Mouse (Mus musculus): ENCODE data around the gene Zfhx3. TPM values are rescaled to one million over a fixed set of nuclear protein-coding genes. Genes with fewer than 3 reads are reported as not detected.

Zfhx3 gene
- polyA plus RNA-seq, 2 experiments, result 14.4 to 26.1 TPM

DNA sequence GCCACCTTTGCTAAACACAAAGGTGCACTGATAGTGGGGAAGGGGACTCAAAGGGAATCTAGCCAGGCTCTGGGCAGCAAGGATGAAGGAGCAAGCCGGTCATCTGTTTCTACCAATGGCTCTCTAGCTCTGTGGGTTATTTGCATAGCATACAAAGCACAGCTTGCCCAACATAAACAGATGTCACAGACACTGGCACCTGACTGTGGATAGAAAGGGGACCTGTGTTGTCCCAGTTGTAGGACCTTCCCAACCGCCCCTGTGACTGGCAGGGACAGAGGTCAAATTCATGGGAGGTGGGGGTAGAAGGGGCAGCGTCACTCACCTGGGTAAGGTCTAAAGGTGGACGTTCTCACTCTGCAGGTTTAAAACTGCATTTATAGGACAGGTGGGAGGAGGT, 884.0 kb downstream of the Zfhx3 start:
- H3K36me3 ChIP-seq (ENCODE audit: control insufficient read depth, insufficient read depth, low read length), result no peaks in the 10 kb centered on the region
- peaks cover 41% of the 10 kb centered on the region for H3K4me1 ChIP-seq (ENCODE audit: control insufficient read depth, insufficient read depth, low read length)

DNA sequence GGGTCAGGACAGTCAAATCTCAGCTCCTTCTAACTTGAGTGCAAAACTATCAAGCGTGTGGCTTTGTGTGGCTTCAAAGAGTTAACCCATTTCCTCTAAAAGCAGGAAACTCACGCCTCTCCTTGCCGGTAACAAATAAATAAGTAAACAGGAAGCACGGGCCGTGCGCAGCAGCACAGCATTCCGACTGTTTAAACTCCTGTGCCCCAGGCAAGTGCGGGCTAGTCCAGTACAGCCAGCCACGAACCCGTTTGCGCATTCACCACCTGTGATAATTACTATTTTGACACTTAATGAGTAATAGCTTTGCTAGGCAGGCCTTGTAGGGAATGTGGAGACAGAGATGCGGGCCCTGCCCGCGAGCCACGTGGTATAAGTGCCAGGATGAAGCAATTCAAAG, 885.0 kb downstream of the Zfhx3 start:
- Histone ChIP-seq H3K4me3 (replicated peaks; ENCODE audit: low read length) (no peak overlapping the region), H3K36me3 (ENCODE audit: control insufficient read depth, insufficient read depth, low read length) (no peaks in the 10 kb centered on the region), H3K4me1 (ENCODE audit: control insufficient read depth, insufficient read depth, low read length) (peaks cover 36% of the 10 kb centered on the region), H3K9ac (ENCODE audit: low read depth, low read length, severe bottlenecking) (no peak overlapping the region), H3K9me3 (ENCODE audit: control insufficient read depth, low read length) (no peaks in the 10 kb centered on the region), H3K27me3 (ENCODE audit: control insufficient read depth, insufficient read depth, low read length) (no peaks in the 10 kb centered on the region), H3K27ac (replicated peaks; ENCODE audit: low read depth, low read length) (no peak overlapping the region), H3K4me2 (replicated peaks; ENCODE audit: low read depth, low read length, severe bottlenecking) (no peak overlapping the region)
- no peak for TF ChIP-seq POLR2A (IDR thresholded peaks at IDR 0.05; ENCODE audit: borderline replicate concordance, extremely low read depth, insufficient read depth, insufficient read length)
- 38% methylated on average over 15 of the region's 15 CpGs for WGBS
- DNase-seq (ENCODE audit: low spot score) (peak; percentile 20), ATAC-seq (ENCODE audit: low FRiP score, low read depth) (no peak)

More for the DNA sequence above, 884.0 kb downstream of the Zfhx3 start:
- DNase-seq (ENCODE audit: low spot score) (no peak), ATAC-seq (ENCODE audit: low FRiP score, low read depth) (no peak)
- Histone ChIP-seq H3K9me3 (ENCODE audit: control insufficient read depth, low read length) (no peaks in the 10 kb centered on the region), H3K4me3 (replicated peaks; ENCODE audit: low read length) (no peak overlapping the region), H3K9ac (ENCODE audit: low read depth, low read length, severe bottlenecking) (no peak overlapping the region), H3K27me3 (ENCODE audit: control insufficient read depth, insufficient read depth, low read length) (no peaks in the 10 kb centered on the region), H3K27ac (replicated peaks; ENCODE audit: low read depth, low read length) (no peak overlapping the region), H3K4me2 (replicated peaks; ENCODE audit: low read depth, low read length, severe bottlenecking) (no peak overlapping the region)
- 71% methylated on average over 4 of the region's 4 CpGs for WGBS
- TF ChIP-seq POLR2A (IDR thresholded peaks at IDR 0.05; ENCODE audit: borderline replicate concordance, extremely low read depth, insufficient read depth, insufficient read length), result no peak

DNA sequence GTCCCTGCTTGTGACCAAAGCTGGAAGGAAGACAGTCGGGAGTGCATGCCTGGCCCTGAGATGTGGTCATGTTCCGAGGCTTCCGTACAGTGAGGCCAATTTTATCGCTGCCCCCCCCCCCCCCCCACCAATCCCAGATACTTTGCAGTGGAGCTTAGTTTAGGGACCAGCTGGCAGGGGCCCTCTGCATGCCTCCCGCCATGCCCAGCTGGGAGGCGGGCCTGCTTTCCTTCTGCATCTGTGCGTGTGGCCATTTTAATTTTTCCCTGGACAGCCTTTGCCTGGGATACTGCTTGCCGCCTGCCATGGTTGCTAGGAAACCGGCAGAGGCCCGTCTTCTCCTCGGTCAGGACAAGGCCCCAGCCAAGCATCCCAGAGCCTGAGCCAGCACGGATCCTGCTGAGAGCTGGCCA, 886.9 kb downstream of the Zfhx3 start:
- no peaks in the 10 kb centered on the region for H3K9me3 ChIP-seq (ENCODE audit: control insufficient read depth, low read length)
- no peak overlapping the region; the same call in 1 of the 2 replicates for H3K4me2 ChIP-seq (replicated peaks; ENCODE audit: low read depth, low read length, severe bottlenecking)
- no peak overlapping the region for H3K4me3 ChIP-seq (replicated peaks; ENCODE audit: low read length)
- WGBS, result 21% methylated on average over 11 of the region's 12 CpGs
- TF ChIP-seq POLR2A (IDR thresholded peaks at IDR 0.05; ENCODE audit: borderline replicate concordance, extremely low read depth, insufficient read depth, insufficient read length), result no peak
- H3K9ac ChIP-seq (ENCODE audit: low read depth, low read length, severe bottlenecking), result 0 out of 2 replicates have a peak overlapping the region, but pooled peaks have one; percentile 28
- H3K27ac ChIP-seq (replicated peaks; ENCODE audit: low read depth, low read length), result no peak overlapping the region; the same call in 1 of the 2 replicates
- H3K36me3 ChIP-seq (ENCODE audit: control insufficient read depth, insufficient read depth, low read length), result peaks cover 11% of the 10 kb centered on the region; the same call in 1 of the 2 replicates
- H3K27me3 ChIP-seq (ENCODE audit: control insufficient read depth, insufficient read depth, low read length), result no peaks in the 10 kb centered on the region
- DNase-seq (ENCODE audit: low spot score), result peak; percentile 70
- peak; percentile 82 for ATAC-seq (ENCODE audit: low FRiP score, low read depth)
- peaks cover 31% of the 10 kb centered on the region for H3K4me1 ChIP-seq (ENCODE audit: control insufficient read depth, insufficient read depth, low read length)

DNA sequence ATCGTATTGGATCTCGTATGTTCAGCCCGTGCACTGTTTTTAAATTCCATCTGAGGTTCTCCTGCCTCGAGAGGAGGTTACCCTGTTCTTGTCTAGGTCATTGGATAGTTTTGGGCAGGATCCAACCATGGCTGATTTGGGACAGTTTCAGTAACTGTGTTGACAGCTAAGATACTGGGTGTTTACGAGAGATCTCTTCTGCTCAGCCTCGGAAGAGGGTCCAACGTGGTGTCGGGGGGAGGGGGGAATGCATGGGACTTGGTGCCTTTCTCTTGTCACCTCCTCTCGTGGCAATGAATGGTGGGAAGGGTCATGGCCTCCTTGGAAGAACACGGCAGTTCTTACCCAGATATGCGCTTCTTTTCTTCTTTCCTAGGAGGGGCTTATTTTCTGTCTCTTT, 892.7 kb downstream of the Zfhx3 start:
- ATAC-seq (ENCODE audit: low FRiP score, low read depth), result no peak
- no peak for DNase-seq (ENCODE audit: low spot score)
- no peak overlapping the region for H3K27ac ChIP-seq (replicated peaks; ENCODE audit: low read depth, low read length)
- TF ChIP-seq POLR2A (IDR thresholded peaks at IDR 0.05; ENCODE audit: borderline replicate concordance, extremely low read depth, insufficient read depth, insufficient read length), result no peak
- H3K4me2 ChIP-seq (replicated peaks; ENCODE audit: low read depth, low read length, severe bottlenecking), result no peak overlapping the region
- H3K27me3 ChIP-seq (ENCODE audit: control insufficient read depth, insufficient read depth, low read length), result no peaks in the 10 kb centered on the region
- H3K9ac ChIP-seq (ENCODE audit: low read depth, low read length, severe bottlenecking), result no peak overlapping the region
- WGBS, result 90% methylated on average over 11 of the region's 11 CpGs
- peaks cover 15% of the 10 kb centered on the region; the same call in 1 of the 2 replicates for H3K36me3 ChIP-seq (ENCODE audit: control insufficient read depth, insufficient read depth, low read length)
- 0 out of 2 replicates have a peak, but pooled peaks cover 5% of the 10 kb centered on the region for H3K4me1 ChIP-seq (ENCODE audit: control insufficient read depth, insufficient read depth, low read length)
- H3K9me3 ChIP-seq (ENCODE audit: control insufficient read depth, low read length), result no peaks in the 10 kb centered on the region
- no peak overlapping the region for H3K4me3 ChIP-seq (replicated peaks; ENCODE audit: low read length)

DNA sequence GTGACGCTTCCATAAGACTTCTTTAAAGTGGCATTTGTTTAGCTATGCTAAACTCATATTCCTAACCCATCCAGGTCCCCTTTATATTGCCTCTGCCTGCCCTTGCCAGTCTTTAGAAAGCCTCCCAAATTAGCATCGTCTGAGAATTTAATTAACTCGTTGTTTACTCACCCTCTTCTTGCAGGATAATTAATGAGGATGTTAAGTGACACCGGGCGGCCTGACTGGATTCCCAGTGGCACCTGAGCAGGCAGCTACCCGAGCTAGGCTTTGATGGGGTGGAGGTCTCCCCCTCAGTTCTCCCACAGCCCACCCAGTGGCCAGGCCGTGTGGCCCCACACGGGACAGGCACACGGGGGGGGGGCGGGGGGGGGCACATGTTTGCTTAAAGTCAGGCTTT, 895.3 kb downstream of the Zfhx3 start:
- WGBS, result 18% methylated on average over 10 of the region's 10 CpGs
- Histone ChIP-seq H3K4me1 (ENCODE audit: control insufficient read depth, insufficient read depth, low read length) (0 out of 2 replicates have a peak, but pooled peaks cover 5% of the 10 kb centered on the region), H3K4me3 (replicated peaks; ENCODE audit: low read length) (no peak overlapping the region), H3K27ac (replicated peaks; ENCODE audit: low read depth, low read length) (no peak overlapping the region), H3K9ac (ENCODE audit: low read depth, low read length, severe bottlenecking) (no peak overlapping the region), H3K36me3 (ENCODE audit: control insufficient read depth, insufficient read depth, low read length) (peaks cover 13% of the 10 kb centered on the region; the same call in 1 of the 2 replicates), H3K4me2 (replicated peaks; ENCODE audit: low read depth, low read length, severe bottlenecking) (no peak overlapping the region), H3K9me3 (ENCODE audit: control insufficient read depth, low read length) (no peaks in the 10 kb centered on the region), H3K27me3 (ENCODE audit: control insufficient read depth, insufficient read depth, low read length) (no peaks in the 10 kb centered on the region)
- no peak for TF ChIP-seq POLR2A (IDR thresholded peaks at IDR 0.05; ENCODE audit: borderline replicate concordance, extremely low read depth, insufficient read depth, insufficient read length)
- DNase-seq (ENCODE audit: low spot score), result no peak
- no peak for ATAC-seq (ENCODE audit: low FRiP score, low read depth)
